Mouse (Mus musculus): Measurements from ENCODE around the gene Serp1.
"Not testable (repeated sequence)": the region's sequence is repeated elsewhere in the genome, so short reads cannot be mapped to it uniquely, and the experiment has no call there.

The Serp1 gene

GRCm38 (mm10) chr3:58504676-58505075 lies 21.0 kb downstream of the Serp1 start:
- DNase-seq, result no peak

GRCm38 (mm10) chr3:58503720-58504333 lies 21.9 kb downstream of the Serp1 start:
- no peak for DNase-seq

GRCm38 (mm10) chr3:58501961-58502360 lies 23.7 kb downstream of the Serp1 start:
- peak in 1 of 2 experiments; percentile 12 for DNase-seq

- no peak for DNase-seq
These were observed 32.1 kb downstream of the Serp1 start for GRCm38 (mm10) chr3:58493621-58494020.

GRCm38 (mm10) chr3:58490787-58491186 lies 34.9 kb downstream of the Serp1 start:
- peak in 1 of 2 experiments; percentile 14 for DNase-seq

- DNase-seq, result no peak
These were observed 37.5 kb downstream of the Serp1 start for GRCm38 (mm10) chr3:58487999-58488775.

GRCm38 (mm10) chr3:58487121-58487520 lies 38.6 kb downstream of the Serp1 start:
- DNase-seq, result no peak

- peak; percentile 15 to 23 for DNase-seq
These were observed 39.8 kb downstream of the Serp1 start for GRCm38 (mm10) chr3:58485883-58486282.

- no peak for DNase-seq
These were observed 46.8 kb downstream of the Serp1 start for GRCm38 (mm10) chr3:58478755-58479455.

- not testable (repeated sequence) for DNase-seq
These were observed 50.4 kb downstream of the Serp1 start for GRCm38 (mm10) chr3:58475298-58475697.
